Mouse (Mus musculus) CH12.LX (cell line): Measurements from ENCODE around the gene Gm28048. TPM values are rescaled to one million over a fixed set of nuclear protein-coding genes. Genes with fewer than 3 reads are reported as not detected.
A peak's percentile ranks its signal among the peaks of the same experiment; 100 is the strongest.

ENCODE experiments used
- DNase-seq: peaks from one replicate; pipeline ENCODE4 v3.0.0-alpha.2; 2013; ENCODE audit errors: extremely low read depth
- H3K27ac ChIP-seq: 2 replicates; pipeline ENCODE4 v1.5.1; 2012; ENCODE audit warnings: low read depth, mild to moderate bottlenecking, control low read depth, moderate library complexity; ENCODE audit not compliant: insufficient read depth
- H3K27me3 ChIP-seq: replicated peaks from 2 replicates; pipeline ENCODE3; 2012; ENCODE audit warnings: inconsistent platforms
- H3K36me3 ChIP-seq, 2 experiments: replicated peaks in 1 of 2; 2 replicates each; pipeline versions ENCODE3 to v1.6.1; 2012; ENCODE audit warnings: inconsistent platforms in 1 of 2, low read length in 1 of 2, mild to moderate bottlenecking in 1 of 2, mixed read lengths in 1 of 2, moderate library complexity in 1 of 2; ENCODE audit not compliant: control insufficient read depth in 1 of 2, insufficient read depth in 1 of 2
- H3K4me1 ChIP-seq, 2 experiments: 2 replicates each; pipeline ENCODE4 v1.6.1; 2012; ENCODE audit warnings: inconsistent platforms in 1 of 2, moderate library complexity in 1 of 2; ENCODE audit not compliant: insufficient read depth in 2 of 2, control insufficient read depth in 1 of 2
- H3K4me2 ChIP-seq: 2 replicates; pipeline ENCODE4 v1.6.1; 2012; ENCODE audit warnings: low read depth, mild to moderate bottlenecking, control low read depth; ENCODE audit not compliant: poor library complexity, insufficient read depth, severe bottlenecking
- H3K4me3 ChIP-seq, 3 experiments: fragments of 150-350 bp in 1 of 3; sonication (generic) in 1 of 3; replicated peaks in 1 of 3; 2 replicates each; pipeline versions ENCODE3 to v1.5.1; 2011 to 2012; ENCODE audit warnings: low read depth in 2 of 3, low read length in 2 of 3, mild to moderate bottlenecking in 2 of 3, moderate library complexity in 2 of 3, control low read depth in 1 of 3, improper control_type of control experiment in 1 of 3, inconsistent platforms in 1 of 3, mixed read lengths in 1 of 3; ENCODE audit not compliant: poor library complexity in 1 of 3
- H3K79me2 ChIP-seq: replicated peaks from 2 replicates; pipeline ENCODE4 v1.6.1; 2012; ENCODE audit warnings: mild to moderate bottlenecking, moderate library complexity; ENCODE audit not compliant: control insufficient read depth, poor library complexity, insufficient read depth, severe bottlenecking; ENCODE audit errors: extremely low read depth
- H3K9ac ChIP-seq: 2 replicates; pipeline ENCODE4 v1.6.1; 2012; ENCODE audit warnings: low read depth, mild to moderate bottlenecking, control low read depth, moderate library complexity; ENCODE audit not compliant: insufficient read depth
- H3K9me3 ChIP-seq: replicated peaks from 2 replicates; pipeline ENCODE3; 2012; ENCODE audit warnings: low read length, inconsistent platforms, mixed read lengths
- CHD2 ChIP-seq: IDR thresholded peaks from 2 replicates; pipeline ENCODE4 v1.6.1; 2011; ENCODE audit warnings: low read length, improper control_type of control experiment
- E2F4 ChIP-seq: IDR thresholded peaks from 2 replicates; pipeline ENCODE4 v1.6.1; 2011; ENCODE audit warnings: low read depth, low read length, improper control_type of control experiment; ENCODE audit not compliant: insufficient replicate concordance
- HCFC1 ChIP-seq: IDR thresholded peaks from 2 replicates; pipeline ENCODE4 v1.6.1; 2012; ENCODE audit warnings: low read depth, mild to moderate bottlenecking, inconsistent platforms, low read length, improper control_type of control experiment
- IRF4 ChIP-seq: IDR thresholded peaks from 2 replicates; pipeline ENCODE4 v1.6.1; 2014; ENCODE audit warnings: low read depth, mild to moderate bottlenecking, inconsistent platforms, low read length, improper control_type of control experiment
- JUND ChIP-seq: conservative IDR thresholded peaks from 2 replicates; pipeline ENCODE4 v1.6.1; 2011; ENCODE audit warnings: low read depth, low read length, improper control_type of control experiment
- MEF2A ChIP-seq: IDR thresholded peaks from 2 replicates; pipeline ENCODE4 v1.6.1; 2014; ENCODE audit warnings: low read depth, mild to moderate bottlenecking, inconsistent platforms, low read length, improper control_type of control experiment, borderline replicate concordance
- MYC ChIP-seq: IDR thresholded peaks from 2 replicates; pipeline ENCODE4 v1.6.1; 2011; ENCODE audit warnings: low read depth, mild to moderate bottlenecking, improper control_type of control experiment, low read length
- NELFE ChIP-seq: IDR thresholded peaks from 2 replicates; pipeline ENCODE4 v1.6.1; 2011; ENCODE audit warnings: low read depth, low read length, improper control_type of control experiment
- NRF1 ChIP-seq: IDR thresholded peaks from 2 replicates; pipeline ENCODE4 v1.6.1; 2014; ENCODE audit warnings: low read depth, mild to moderate bottlenecking, inconsistent platforms, low read length, improper control_type of control experiment, moderate library complexity
- PAX5 ChIP-seq: IDR thresholded peaks from 2 replicates; pipeline ENCODE4 v1.6.1; 2012; ENCODE audit warnings: low read length, inconsistent platforms, mixed read lengths
- POLR2A ChIP-seq: IDR thresholded peaks from 2 replicates; pipeline ENCODE4 v1.6.1; 2011; ENCODE audit warnings: low read depth, mild to moderate bottlenecking, improper control_type of control experiment, low read length
- POLR2AphosphoS2 ChIP-seq: IDR thresholded peaks from 2 replicates; pipeline ENCODE4 v1.6.1; 2011; ENCODE audit warnings: low read depth, low read length, improper control_type of control experiment
- RCOR1 ChIP-seq: conservative IDR thresholded peaks from 2 replicates; pipeline ENCODE4 v1.6.1; 2012; ENCODE audit warnings: low read depth, mild to moderate bottlenecking, inconsistent platforms, low read length, improper control_type of control experiment
- SIN3A ChIP-seq: IDR thresholded peaks from 2 replicates; pipeline ENCODE4 v1.6.1; 2012; ENCODE audit warnings: low read length, improper control_type of control experiment, inconsistent platforms
- SMC3 ChIP-seq: IDR thresholded peaks from 2 replicates; pipeline ENCODE4 v1.6.1; 2011; ENCODE audit warnings: low read depth, low read length, improper control_type of control experiment
- TCF12 ChIP-seq: IDR thresholded peaks from 2 replicates; pipeline ENCODE4 v1.6.1; 2014; ENCODE audit warnings: low read depth, mild to moderate bottlenecking, inconsistent platforms, low read length, improper control_type of control experiment
- ZNF384 ChIP-seq: IDR thresholded peaks from 2 replicates; pipeline ENCODE4 v1.6.1; 2012; ENCODE audit warnings: low read depth, low read length, improper control_type of control experiment, inconsistent platforms
- dilution Hi-C: fragments of 300-500 bp; cut with MboI; formaldehyde crosslinking; loops from 2 replicates; pipeline ENCODE4 v1.14.3; 2020; ENCODE audit warnings: low sequenced_read_pairs; ENCODE audit not compliant: extremely low pct_unique_long_range_greater_than_20kb, extremely low pct_ligation_motif_present
- in situ Hi-C: fragments of 300-500 bp; cut with MboI; formaldehyde crosslinking; loops from 3 replicates; pipeline ENCODE4 v1.14.3; 2019; ENCODE audit warnings: low sequenced_read_pairs, low pct_ligation_motif_present, low pct_unique_long_range_greater_than_20kb, mixed read lengths
- polyA plus RNA-seq: library from polyadenylated mRNA; unstranded; fragments of >175 nt; gene quantifications from 2 replicates; pipeline ENCODE4 v1.2.1, GENCODE M21; 2012; ENCODE audit warnings: low read depth; ENCODE audit not compliant: insufficient read length
- total RNA-seq, 2 experiments: library from RNA; depleted of rRNA; stranded (reverse); fragments of 300-350 nt in 1 of 2; fragments of >200 nt in 1 of 2; gene quantifications; 2 replicates each; pipeline ENCODE4 v1.2.3; 2012 to 2014

Gm28048 gene
- total and polyA plus RNA-seq, 3 experiments, result 32.6 to 93.3 (median 59.5) TPM

- TF ChIP-seq CHD2, result no peak
- peak; percentile 88 for TF ChIP-seq TCF12
- TF ChIP-seq JUND, result no peak
- peak; percentile 38; the same call in 1 of the 2 replicates for TF ChIP-seq E2F4
- peak; percentile 83 for TF ChIP-seq NELFE
- peak; percentile 73 for TF ChIP-seq SMC3
- TF ChIP-seq SIN3A, result peak; percentile 85
- TF ChIP-seq POLR2A, result peak; percentile 91
- peak; percentile 65 for TF ChIP-seq IRF4
- no peak for TF ChIP-seq ZNF384
- TF ChIP-seq RCOR1, result peak; percentile 71
- peak; percentile 71; the same call in 1 of the 2 replicates for TF ChIP-seq MEF2A
Observed at GRCm38 (mm10) chr11:22859633-22860334, 122.1 kb downstream of the Gm28048 start (continued).

GRCm38 (mm10) chr11:22859301-22859632 lies 122.6 kb downstream of the Gm28048 start:
- peak overlapping the region; percentile 82 for H3K27ac ChIP-seq
- peaks cover 14 to 38% of the 10 kb centered on the region in 2 experiments for H3K4me1 ChIP-seq
- no peak for TF ChIP-seq HCFC1
- no peak for TF ChIP-seq POLR2A
- TF ChIP-seq SIN3A, result peak; percentile 17; the same call in 1 of the 2 replicates
- no peak for TF ChIP-seq POLR2AphosphoS2
- TF ChIP-seq NRF1, result 0 out of 2 replicates have a peak, but pooled peaks have one; percentile 34
- no peak for TF ChIP-seq TCF12
- 0 out of 2 replicates have a peak, but pooled peaks have one; percentile 12 for TF ChIP-seq MYC
- TF ChIP-seq PAX5, result no peak
- peak overlapping the region; percentile 85 for H3K9ac ChIP-seq
- no peaks in the 10 kb centered on the region for H3K27me3 ChIP-seq
- H3K79me2 ChIP-seq, result peaks cover 60% of the 10 kb centered on the region
- dilution Hi-C loops (no loop called here), in situ Hi-C loops (no loop called here)
- H3K4me2 ChIP-seq, result no peak overlapping the region
- no peaks in the 10 kb centered on the region for H3K9me3 ChIP-seq
- peak overlapping the region; percentile 83 to 89 (median 84) for H3K4me3 ChIP-seq
- no peak for DNase-seq
- peaks cover 0 to 10% of the 10 kb centered on the region in 2 experiments for H3K36me3 ChIP-seq
